Mouse (Mus musculus): ENCODE data around the gene Dhx40. TPM values are rescaled to one million over a fixed set of nuclear protein-coding genes. Genes with fewer than 3 reads are reported as not detected.
"Not testable (repeated sequence)": the region's sequence is repeated elsewhere in the genome, so short reads cannot be mapped to it uniquely, and the experiment has no call there.

The Dhx40 gene
- polyA plus RNA-seq, 1 experiment from 2014 or later: 10.4 TPM

DNA sequence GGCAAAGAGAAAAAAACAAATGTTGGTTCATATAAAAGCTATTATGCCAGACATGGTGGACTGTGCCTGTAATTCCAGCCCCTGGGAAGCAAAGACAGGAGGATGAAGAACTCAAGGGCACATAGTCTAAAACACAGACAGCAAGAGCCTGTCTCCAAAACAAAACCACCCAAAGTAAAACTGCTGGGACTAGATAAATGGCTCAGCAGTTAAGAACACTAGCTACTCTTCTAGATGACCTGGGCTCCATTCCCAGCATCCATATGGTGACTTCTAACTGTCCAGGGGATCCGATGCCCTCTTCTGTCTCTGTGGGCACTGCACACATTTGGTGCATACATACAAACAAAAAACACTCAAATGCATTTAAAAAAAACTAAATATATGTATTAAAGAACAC, 56.5 kb downstream of the Dhx40 start:
- ATAC-seq (ENCODE audit: low read depth): 0 out of 2 replicates have a peak, but pooled peaks have one; percentile 35
- H3K36me3 ChIP-seq (ENCODE audit: control insufficient read depth, insufficient read depth): 0 out of 2 replicates have a peak, but pooled peaks cover 4% of the 10 kb centered on the region
- no peak overlapping the region for H3K9ac ChIP-seq (ENCODE audit: low read depth, low read length)
- no peak overlapping the region for H3K4me3 ChIP-seq (ENCODE audit: low read depth, low read length)
- H3K4me2 ChIP-seq (ENCODE audit: low read depth, low read length): no peak overlapping the region
- H3K9me3 ChIP-seq (replicated peaks; ENCODE audit: control insufficient read depth, low read length): no peaks in the 10 kb centered on the region
- no peak overlapping the region for H3K27ac ChIP-seq (ENCODE audit: low read length)
- H3K27me3 ChIP-seq (ENCODE audit: control insufficient read depth, insufficient read depth, low read depth, low read length): no peaks in the 10 kb centered on the region
- 88% methylated on average over 1 of the region's 1 CpGs for WGBS (ENCODE audit: insufficient replicate concordance)
- peaks cover 64% of the 10 kb centered on the region for H3K4me1 ChIP-seq (ENCODE audit: control insufficient read depth, low read depth, low read length)

DNA sequence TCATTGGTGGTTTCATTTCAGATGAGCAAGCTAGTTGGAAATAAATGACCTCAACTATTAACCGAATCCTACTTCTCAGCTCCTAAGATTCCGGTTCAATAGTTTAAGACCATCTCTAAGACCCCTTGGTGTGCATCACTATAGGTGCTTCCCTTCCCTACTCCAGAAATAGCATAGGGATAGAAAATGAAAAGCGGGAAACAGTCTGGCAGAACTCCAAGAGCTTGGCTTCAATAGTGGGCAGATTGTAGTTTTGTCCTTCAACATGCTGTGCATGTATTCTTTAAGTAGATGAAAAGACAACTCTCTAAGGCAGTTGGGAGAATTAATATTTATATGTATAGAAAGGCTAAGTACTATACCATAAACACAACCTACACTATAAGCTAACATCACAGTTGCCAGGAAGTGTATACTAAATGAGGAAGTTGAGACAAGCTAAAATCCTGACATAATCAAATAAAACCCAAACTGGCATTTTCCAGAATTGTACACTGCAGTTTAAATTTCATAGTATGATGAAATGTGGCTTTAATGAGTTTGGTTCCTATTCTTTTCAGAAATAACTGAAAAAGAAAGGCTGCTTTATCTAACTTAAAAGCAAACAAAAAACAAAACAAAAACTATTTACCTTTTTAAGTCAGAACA, 57.6 kb downstream of the Dhx40 start:
- Histone ChIP-seq H3K4me1 (ENCODE audit: control insufficient read depth, low read depth, low read length) (peaks cover 69% of the 10 kb centered on the region), H3K9ac (ENCODE audit: low read depth, low read length) (no peak overlapping the region)
- 96% methylated on average over 3 of the region's 3 CpGs for WGBS (ENCODE audit: insufficient replicate concordance)

DNA sequence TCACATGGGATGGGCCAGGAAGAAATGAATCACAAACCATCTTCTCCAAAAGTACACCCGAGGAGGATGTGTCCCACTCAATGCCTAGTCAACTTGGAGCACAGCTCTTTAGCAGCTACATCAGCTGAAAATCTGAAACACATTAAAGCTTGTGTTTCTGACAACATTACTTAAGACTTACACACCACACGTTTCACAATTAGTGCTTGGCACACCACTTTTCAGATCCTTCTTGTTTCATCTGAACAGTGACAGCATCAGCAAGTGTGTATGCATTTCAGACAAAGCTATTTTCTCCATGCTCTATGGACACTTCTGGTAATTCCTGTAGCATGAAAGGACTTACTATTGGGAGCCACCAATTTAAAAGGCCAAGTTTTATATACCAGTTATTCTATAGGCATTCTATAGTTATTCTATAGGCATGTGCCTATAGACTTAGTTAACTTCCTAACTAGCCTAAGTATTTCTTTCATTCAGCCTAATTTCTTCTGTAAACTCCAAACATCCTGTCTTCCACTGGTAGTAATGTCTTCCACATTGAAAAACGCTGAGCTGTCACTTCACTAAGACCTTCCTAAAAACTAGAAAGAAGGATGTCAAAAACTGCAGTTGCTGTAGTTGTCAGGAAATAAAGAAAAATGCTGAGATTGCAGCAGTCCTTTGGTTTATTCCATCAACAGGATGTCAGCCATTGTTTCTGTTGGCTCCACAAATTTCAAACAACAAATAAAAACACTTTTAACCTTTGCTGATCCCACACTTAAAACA, 61.7 kb downstream of the Dhx40 start:
- 52% methylated on average over 3 of the region's 3 CpGs for WGBS (ENCODE audit: insufficient replicate concordance)
- no peak overlapping the region for H3K9ac ChIP-seq (ENCODE audit: low read depth, low read length)
- no peaks in the 10 kb centered on the region for H3K9me3 ChIP-seq (replicated peaks; ENCODE audit: control insufficient read depth, low read length)
- peaks cover 62% of the 10 kb centered on the region for H3K4me1 ChIP-seq (ENCODE audit: control insufficient read depth, low read depth, low read length)
- peak overlapping the region; percentile 81 for H3K27ac ChIP-seq (ENCODE audit: low read length)
- H3K36me3 ChIP-seq (ENCODE audit: control insufficient read depth, insufficient read depth): no peaks in the 10 kb centered on the region
- H3K27me3 ChIP-seq (ENCODE audit: control insufficient read depth, insufficient read depth, low read depth, low read length): no peaks in the 10 kb centered on the region
- H3K4me2 ChIP-seq (ENCODE audit: low read depth, low read length): peak overlapping the region; percentile 38; the same call in 1 of the 2 replicates
- no peak for ATAC-seq (ENCODE audit: low read depth)
- H3K4me3 ChIP-seq (ENCODE audit: low read depth, low read length): no peak overlapping the region

More for the DNA sequence above, 57.6 kb downstream of the Dhx40 start:
- no peak for ATAC-seq (ENCODE audit: low read depth)
- Histone ChIP-seq H3K27me3 (ENCODE audit: control insufficient read depth, insufficient read depth, low read depth, low read length) (no peaks in the 10 kb centered on the region), H3K4me3 (ENCODE audit: low read depth, low read length) (no peak overlapping the region), H3K4me2 (ENCODE audit: low read depth, low read length) (no peak overlapping the region), H3K9me3 (replicated peaks; ENCODE audit: control insufficient read depth, low read length) (no peaks in the 10 kb centered on the region), H3K27ac (ENCODE audit: low read length) (no peak overlapping the region), H3K36me3 (ENCODE audit: control insufficient read depth, insufficient read depth) (0 out of 2 replicates have a peak, but pooled peaks cover 4% of the 10 kb centered on the region)

DNA sequence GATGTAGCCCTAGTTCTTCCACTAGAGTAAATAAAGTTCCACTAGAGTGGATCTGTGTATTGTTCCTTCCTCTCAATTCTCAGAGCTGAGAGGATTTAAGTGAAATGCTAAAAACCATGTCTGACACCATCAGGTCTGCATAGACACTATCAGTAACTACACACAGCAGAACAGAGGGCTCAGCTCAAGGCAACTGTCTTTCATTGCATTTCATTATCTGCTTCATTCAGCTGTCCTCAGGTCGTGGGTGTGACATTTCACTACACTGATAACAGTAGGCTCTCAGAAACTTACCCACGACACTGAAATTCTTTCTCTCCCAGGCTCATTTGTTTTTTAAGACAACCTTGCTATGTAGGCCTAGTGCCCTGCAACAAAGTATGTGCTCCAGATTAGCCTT, 64.9 kb downstream of the Dhx40 start:
- H3K4me3 ChIP-seq (ENCODE audit: low read depth, low read length): peak overlapping the region; percentile 38
- peak overlapping the region; percentile 64 for H3K4me2 ChIP-seq (ENCODE audit: low read depth, low read length)
- peak overlapping the region; percentile 51 for H3K9ac ChIP-seq (ENCODE audit: low read depth, low read length)
- WGBS (ENCODE audit: insufficient replicate concordance): 7% methylated on average over 2 of the region's 2 CpGs
- peak overlapping the region; percentile 92 for H3K27ac ChIP-seq (ENCODE audit: low read length)
- ATAC-seq (ENCODE audit: low read depth): peak; percentile 99
- peaks cover 68% of the 10 kb centered on the region for H3K4me1 ChIP-seq (ENCODE audit: control insufficient read depth, low read depth, low read length)
- no peaks in the 10 kb centered on the region for H3K36me3 ChIP-seq (ENCODE audit: control insufficient read depth, insufficient read depth)
- no peaks in the 10 kb centered on the region for H3K9me3 ChIP-seq (replicated peaks; ENCODE audit: control insufficient read depth, low read length)
- no peaks in the 10 kb centered on the region for H3K27me3 ChIP-seq (ENCODE audit: control insufficient read depth, insufficient read depth, low read depth, low read length)

DNA sequence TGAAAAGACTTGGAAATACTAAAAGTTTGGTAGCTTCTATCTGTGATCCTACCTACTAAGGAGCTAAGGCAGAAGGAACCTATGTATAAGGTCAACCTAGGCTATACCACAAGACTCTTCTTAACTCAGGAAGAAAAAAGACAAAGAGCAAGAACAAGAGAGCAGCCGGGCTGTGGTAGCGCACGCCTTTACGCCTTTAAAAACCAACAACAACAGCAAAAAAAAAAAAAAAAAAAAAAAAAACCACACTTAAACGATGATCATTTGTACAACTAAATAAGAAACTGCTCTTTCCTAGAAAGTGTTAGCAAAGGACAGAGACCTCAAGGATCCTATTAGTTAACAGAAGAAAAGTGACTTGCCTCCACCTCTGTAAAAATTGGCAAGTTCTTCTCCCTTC, 66.0 kb downstream of the Dhx40 start:
- Histone ChIP-seq H3K4me1 (ENCODE audit: control insufficient read depth, low read depth, low read length) (peaks cover 68% of the 10 kb centered on the region), H3K27me3 (ENCODE audit: control insufficient read depth, insufficient read depth, low read depth, low read length) (no peaks in the 10 kb centered on the region), H3K36me3 (ENCODE audit: control insufficient read depth, insufficient read depth) (no peaks in the 10 kb centered on the region), H3K4me3 (ENCODE audit: low read depth, low read length) (no peak overlapping the region), H3K9ac (ENCODE audit: low read depth, low read length) (peak overlapping the region; percentile 37; the same call in 1 of the 2 replicates), H3K9me3 (replicated peaks; ENCODE audit: control insufficient read depth, low read length) (no peaks in the 10 kb centered on the region), H3K4me2 (ENCODE audit: low read depth, low read length) (peak overlapping the region; percentile 27; the same call in 1 of the 2 replicates), H3K27ac (ENCODE audit: low read length) (peak overlapping the region; percentile 92)
- no peak for ATAC-seq (ENCODE audit: low read depth)
- 59% methylated on average over 5 of the region's 5 CpGs for WGBS (ENCODE audit: insufficient replicate concordance)

DNA sequence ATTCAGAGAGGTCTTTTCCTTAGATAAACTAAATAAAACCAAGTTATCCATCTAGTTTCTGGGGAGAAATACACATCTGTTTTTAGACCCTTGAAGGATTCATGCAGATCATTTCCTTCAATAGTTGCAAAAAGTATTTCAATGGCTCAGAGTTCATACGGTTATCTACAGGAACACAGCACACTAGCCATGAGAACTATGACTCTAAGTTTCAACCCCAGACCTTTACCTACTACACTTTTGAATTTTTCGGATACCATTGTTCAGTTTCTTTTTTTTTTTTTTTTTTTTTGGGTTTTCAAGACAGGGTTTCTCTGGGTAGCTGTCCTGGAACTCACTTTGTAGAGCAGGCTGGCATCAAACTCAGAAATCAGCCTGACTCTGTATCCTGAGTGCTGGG, 68.1 kb downstream of the Dhx40 start:
- Histone ChIP-seq H3K36me3 (ENCODE audit: control insufficient read depth, insufficient read depth) (peaks cover 2% of the 10 kb centered on the region; the same call in 1 of the 2 replicates), H3K9ac (ENCODE audit: low read depth, low read length) (no peak overlapping the region), H3K27ac (ENCODE audit: low read length) (peak overlapping the region; percentile 71), H3K4me1 (ENCODE audit: control insufficient read depth, low read depth, low read length) (peaks cover 49% of the 10 kb centered on the region), H3K27me3 (ENCODE audit: control insufficient read depth, insufficient read depth, low read depth, low read length) (no peaks in the 10 kb centered on the region), H3K9me3 (replicated peaks; ENCODE audit: control insufficient read depth, low read length) (no peaks in the 10 kb centered on the region), H3K4me3 (ENCODE audit: low read depth, low read length) (no peak overlapping the region), H3K4me2 (ENCODE audit: low read depth, low read length) (peak overlapping the region; percentile 40)
- no peak for ATAC-seq (ENCODE audit: low read depth)
- 28% methylated on average over 2 of the region's 2 CpGs for whole genome bisulfite sequencing (ENCODE audit: insufficient replicate concordance)

DNA sequence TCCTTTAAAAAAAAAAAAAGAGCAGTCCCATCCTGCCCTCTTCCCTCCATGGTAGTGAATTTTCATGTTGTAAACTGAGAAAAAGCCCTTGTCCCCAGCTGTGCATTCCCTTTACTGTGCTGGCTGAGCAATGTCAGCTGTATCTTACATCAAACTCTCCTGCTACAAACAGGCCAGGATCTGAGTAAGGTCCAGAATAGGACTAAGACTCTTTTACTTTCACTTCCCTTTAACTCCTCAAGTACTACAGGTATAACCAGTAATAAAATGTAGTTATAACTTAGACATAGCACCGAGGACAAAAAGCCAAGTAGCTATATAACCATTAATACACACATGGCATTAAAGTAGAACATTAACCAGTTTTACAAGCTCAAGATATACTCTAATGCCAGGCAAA, 68.6 kb downstream of the Dhx40 start:
- WGBS (ENCODE audit: insufficient replicate concordance): 80% methylated on average over 1 of the region's 1 CpGs
- ATAC-seq (ENCODE audit: low read depth): no peak
- H3K4me3 ChIP-seq (ENCODE audit: low read depth, low read length): no peak overlapping the region
- H3K36me3 ChIP-seq (ENCODE audit: control insufficient read depth, insufficient read depth): peaks cover 2% of the 10 kb centered on the region; the same call in 1 of the 2 replicates
- no peaks in the 10 kb centered on the region for H3K9me3 ChIP-seq (replicated peaks; ENCODE audit: control insufficient read depth, low read length)
- H3K27ac ChIP-seq (ENCODE audit: low read length): peak overlapping the region; percentile 57; the same call in 1 of the 2 replicates
- H3K9ac ChIP-seq (ENCODE audit: low read depth, low read length): no peak overlapping the region
- peaks cover 47% of the 10 kb centered on the region for H3K4me1 ChIP-seq (ENCODE audit: control insufficient read depth, low read depth, low read length)
- H3K4me2 ChIP-seq (ENCODE audit: low read depth, low read length): peak overlapping the region; percentile 40; the same call in 1 of the 2 replicates
- H3K27me3 ChIP-seq (ENCODE audit: control insufficient read depth, insufficient read depth, low read depth, low read length): no peaks in the 10 kb centered on the region

DNA sequence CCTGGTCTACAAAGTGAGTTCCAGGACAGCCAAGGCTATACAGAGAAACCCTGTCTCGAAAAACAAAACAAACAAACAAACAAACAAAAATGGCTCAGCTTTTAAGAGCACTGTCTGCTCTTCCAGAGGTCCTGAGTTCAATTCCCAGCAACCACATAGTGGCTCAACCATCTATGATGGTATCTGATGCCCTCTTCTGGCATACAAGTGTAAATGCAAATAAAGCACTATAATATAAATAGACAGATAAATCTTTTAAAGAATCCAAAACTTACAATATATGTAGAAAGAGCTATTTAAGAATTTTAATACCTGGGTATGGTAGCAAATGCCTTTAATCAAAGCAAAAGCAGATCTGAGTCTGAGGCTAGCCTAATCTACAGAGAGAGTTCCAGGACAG, 69.2 kb downstream of the Dhx40 start:
- H3K27me3 ChIP-seq (ENCODE audit: control insufficient read depth, insufficient read depth, low read depth, low read length); H3K9me3 ChIP-seq (replicated peaks; ENCODE audit: control insufficient read depth, low read length); H3K4me3 ChIP-seq (ENCODE audit: low read depth, low read length); H3K9ac ChIP-seq (ENCODE audit: low read depth, low read length); H3K27ac ChIP-seq (ENCODE audit: low read length); H3K4me2 ChIP-seq (ENCODE audit: low read depth, low read length); ATAC-seq (ENCODE audit: low read depth); H3K36me3 ChIP-seq (ENCODE audit: control insufficient read depth, insufficient read depth): not testable (repeated sequence)
- H3K4me1 ChIP-seq (ENCODE audit: control insufficient read depth, low read depth, low read length): peaks cover 43% of the 10 kb centered on the region
- 100% methylated on average over 1 of the region's 1 CpGs for WGBS (ENCODE audit: insufficient replicate concordance)

Data from liver, embryonic 16.5 days (tissue).